Mouse (Mus musculus) adrenal gland, postnatal 25 days (tissue): ENCODE data around the gene Tsx. TPM values are rescaled to one million over a fixed set of nuclear protein-coding genes. Genes with fewer than 3 reads are reported as not detected.
"Not testable (repeated sequence)": the region's sequence is repeated elsewhere in the genome, so short reads cannot be mapped to it uniquely, and the experiment has no call there.

Experiments
- DNase-seq: peaks from one replicate; pipeline ENCODE4 v3.0.0; 2021; ENCODE audit warnings: mixed read lengths
- long read RNA-seq: library from polyadenylated mRNA; stranded (forward); transcript quantifications from one replicate; pipeline ENCODE4 v2.0.0, GENCODE M21; 2021
- total RNA-seq: library from RNA; stranded (reverse); gene quantifications from 2 replicates; pipeline ENCODE4 v1.2.3, GENCODE M21; 2021

Gene Tsx
- total RNA-seq = not detected in 2 replicates
- long read RNA-seq = 0 reads

DNA sequence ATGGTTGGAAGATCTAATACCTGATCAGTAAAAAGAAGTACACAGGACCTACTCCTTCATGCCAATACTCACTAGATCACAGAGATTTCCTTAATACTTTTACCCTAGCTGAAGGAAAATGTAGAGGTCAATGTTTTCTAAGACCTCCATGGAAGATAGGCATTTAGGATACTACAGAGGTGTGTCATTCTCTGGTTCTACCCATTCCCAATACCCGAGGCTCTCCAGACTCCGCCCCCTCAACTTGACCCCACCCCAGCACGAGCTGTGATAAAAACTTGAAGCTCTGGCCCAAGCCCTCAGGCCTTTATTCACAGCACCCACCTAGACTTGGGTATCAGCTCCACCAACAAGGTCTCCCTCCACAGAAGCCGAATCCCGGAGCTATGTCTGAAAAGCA is at the start of gene Tsx:
Tsx (plus strand) TSS at position 301 of the 400 bp plus-strand sequence.
- DNase-seq = no peak

DNA sequence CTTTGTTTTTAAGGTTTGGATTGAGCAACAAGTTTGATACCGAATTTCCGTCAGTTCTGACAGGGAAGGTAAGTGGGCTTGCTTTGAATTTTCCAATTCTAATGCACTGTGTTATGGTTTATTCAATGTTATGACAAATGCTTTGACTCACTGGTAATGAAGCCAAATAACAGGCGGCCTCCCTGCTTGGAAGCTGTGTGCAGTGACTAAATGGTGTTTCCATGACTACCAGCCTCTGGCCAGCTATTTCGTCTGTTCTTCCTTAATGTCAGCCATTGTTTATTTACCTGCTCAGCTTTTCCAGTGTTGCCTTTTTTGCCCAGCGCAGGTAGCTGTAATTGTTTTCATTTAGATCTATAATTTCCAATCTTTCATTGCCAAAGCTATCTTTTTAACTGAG is 48.1 kb upstream of the Tsx start:
- DNase-seq = peak; percentile 2

DNA sequence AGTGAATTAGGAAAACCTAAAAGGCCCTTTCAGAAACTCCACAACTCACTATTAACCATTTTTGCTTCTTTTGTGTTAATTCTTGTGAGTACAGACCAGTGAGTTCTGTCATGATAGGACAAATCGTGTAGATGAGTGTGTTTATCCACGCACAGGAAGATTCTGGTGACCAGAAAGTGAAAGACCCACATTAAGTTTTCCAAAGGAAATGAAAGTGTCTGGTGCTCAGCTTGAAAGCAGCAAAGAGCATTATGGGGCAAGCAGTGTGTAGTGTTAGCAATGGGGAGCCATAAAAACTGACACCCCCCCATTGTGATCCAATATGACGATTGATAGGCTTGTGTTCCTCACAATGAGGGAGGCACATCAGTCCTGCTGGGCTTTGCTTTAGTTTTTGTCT is 45.6 kb upstream of the Tsx start:
- DNase-seq = no peak

DNA sequence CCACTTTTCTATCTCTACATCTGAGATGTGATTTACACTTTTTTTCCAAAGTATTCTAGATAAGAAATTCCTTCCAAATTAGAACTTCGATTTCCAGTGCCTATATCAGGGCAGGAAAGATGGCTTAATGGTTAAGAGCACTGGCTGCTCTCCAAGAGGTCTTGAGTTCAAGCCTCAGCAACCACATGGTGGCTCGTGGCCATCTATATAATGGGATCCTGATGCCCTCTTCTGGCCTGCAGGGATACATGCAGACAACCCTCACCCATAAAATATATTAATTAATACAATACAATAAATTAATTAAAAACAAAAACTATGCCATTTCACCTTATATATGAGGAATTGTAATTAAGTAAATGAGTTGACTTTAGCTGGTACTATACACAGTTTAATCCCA is 43.0 kb upstream of the Tsx start:
- DNase-seq = no peak

DNA sequence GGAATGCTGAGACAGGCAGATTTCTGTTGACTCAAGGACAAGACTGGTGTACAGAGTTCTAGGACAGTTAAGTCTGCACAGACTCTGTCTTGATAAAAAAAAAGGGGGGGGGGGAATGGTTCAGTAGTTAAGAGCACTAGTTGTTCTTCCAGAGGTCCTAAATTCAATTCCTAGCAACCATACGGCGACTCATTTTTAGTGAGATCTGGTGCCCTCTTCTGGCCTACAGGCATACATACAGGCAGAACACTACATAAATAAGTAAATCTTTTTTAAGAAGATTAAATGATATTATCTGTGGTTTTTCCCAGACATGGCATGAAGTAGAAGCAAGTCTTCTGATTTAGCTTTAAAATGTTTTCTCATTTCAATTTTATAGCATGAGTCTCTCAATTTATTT is 42.6 kb upstream of the Tsx start:
- no peak for DNase-seq

DNA sequence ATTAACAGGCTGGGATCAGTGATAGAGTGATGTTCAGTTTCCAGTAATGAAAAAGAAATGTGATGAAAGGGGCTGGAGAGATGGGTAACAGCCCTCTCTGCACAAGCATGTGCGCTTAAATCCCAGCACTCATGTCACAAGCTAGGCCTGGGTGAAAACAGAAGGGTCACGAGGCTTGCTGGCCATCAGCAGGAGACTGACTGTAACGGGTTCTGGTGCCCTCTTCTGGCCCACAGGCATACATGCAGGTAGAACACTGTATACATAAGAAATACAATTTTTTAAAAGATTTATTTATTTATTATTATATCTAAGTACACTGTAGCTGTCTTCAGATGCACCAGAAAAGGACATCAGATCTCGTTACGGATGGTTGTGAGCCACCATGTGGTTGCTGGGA is 40.0 kb upstream of the Tsx start:
- DNase-seq = peak; percentile 2

DNA sequence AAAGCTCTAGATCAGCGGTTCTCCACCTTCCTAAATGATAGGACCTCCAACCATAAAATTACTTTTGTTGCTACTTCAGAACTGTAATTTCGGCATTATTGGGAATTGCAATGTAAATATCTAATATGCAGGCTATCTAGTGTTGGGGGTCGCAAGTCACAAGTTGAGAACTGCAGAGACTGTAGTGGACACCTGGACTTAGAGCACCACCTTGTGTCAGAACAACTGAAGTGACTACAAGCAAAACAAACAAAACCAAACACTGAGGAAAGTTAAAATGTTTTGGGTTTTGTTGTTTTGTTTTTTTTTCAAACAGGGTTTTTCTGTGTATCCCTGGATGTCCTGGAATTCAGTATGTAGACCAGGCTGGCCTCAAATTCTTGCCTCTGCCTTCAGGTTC is 29.7 kb upstream of the Tsx start:
- DNase-seq = no peak

DNA sequence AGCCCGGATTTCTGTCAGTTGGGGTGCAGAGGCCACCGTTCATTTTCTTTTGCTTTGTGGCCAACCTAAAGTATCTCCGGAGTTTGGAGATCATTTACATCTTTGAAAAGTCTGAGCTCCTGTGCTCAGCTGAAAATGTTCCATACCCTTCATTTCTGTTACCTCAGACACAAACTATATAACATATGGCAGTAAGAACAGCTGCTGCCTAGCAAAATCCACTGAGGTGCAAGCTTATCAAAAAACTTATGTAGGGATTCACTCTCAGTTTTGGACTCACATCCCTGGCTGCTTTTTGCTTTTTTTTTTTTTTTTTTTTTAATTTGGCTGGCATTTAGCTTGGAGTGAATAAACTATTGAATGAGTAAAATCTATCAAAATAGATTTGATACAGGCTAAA is 26.1 kb upstream of the Tsx start:
- DNase-seq = no peak

DNA sequence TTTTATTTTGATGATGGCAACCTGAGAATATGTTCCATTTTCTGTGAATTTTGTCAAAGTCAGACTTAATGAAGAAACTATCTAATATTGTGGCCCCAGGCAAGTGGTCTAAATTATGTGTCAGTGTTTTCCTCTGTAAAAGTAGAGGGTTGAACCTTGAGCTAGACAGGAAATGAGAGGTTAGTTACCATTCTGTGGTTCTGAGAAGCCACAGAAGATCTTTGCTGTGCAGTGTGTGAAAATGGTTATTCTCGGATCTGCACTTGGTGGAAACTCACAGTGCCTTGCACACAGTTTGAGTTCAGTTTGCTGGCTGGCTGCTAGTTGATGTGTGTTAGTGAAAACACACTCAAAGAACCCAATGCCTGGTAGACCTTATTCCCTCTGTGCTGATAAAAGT is 20.4 kb upstream of the Tsx start:
- no peak for DNase-seq

DNA sequence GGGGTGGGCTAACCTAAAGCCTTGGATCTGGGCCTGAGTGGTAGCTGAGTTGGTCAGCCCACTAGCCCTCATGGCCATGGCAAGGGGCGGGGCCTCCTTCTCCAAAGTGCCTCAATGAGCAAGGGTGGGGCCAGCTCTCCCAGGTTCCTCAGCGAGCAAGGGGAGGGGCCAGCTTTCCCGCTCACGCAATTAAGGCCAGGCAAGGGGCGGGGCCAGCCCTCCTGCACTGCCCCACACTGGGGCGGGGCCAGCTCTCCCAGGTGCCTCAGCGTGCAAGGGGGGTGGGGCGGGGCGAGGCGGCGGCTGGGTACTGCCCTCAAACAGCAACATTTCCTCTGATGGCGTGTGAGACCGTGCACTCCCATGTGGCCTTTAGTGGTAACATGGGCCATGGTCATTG is 9.2 kb upstream of the Tsx start:
- no peak for DNase-seq

DNA sequence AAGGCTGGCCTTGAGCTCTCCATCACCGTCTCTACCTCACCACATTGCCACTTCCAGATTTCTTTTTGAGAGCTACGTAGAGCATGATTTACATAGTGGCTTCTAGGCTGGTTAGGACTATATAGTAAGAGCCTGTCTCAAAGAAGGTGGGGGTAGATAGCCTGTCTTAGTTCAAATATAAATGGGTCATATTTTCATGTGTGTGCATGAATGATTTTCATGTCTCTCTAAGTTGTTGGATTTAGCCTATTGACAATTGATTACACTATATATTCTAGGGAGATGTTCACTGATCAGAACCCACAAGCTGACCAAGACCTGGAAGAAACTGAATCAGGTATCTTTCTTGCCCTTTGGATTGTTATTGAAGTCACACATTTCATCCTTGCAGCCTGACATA is 7.4 kb downstream of the Tsx start, which contains the start of gene Gm26992:
Gm26992 (plus strand) TSS at position 301 of the 400 bp plus-strand sequence.
- no peak for DNase-seq

DNA sequence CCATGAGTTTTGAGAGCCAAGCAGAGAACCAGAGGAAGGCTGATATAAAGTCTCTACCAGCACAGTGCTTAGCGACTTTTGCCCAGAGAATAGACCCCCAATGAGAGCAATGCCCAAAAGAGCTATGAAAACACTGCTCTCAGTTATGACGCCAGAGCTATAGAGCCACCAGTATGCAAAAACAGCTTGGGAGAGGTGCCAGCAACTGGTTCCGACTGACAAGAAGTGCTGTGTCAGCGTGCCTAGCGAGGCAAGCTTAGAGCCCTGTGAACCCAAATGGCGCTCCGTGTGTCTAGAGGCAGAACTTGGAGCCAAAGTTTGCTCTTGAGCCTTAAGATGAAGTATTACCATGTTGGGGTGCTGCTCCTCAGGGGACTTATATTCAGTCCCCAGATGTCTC is 13.4 kb downstream of the Tsx start:
- DNase-seq = no peak

DNA sequence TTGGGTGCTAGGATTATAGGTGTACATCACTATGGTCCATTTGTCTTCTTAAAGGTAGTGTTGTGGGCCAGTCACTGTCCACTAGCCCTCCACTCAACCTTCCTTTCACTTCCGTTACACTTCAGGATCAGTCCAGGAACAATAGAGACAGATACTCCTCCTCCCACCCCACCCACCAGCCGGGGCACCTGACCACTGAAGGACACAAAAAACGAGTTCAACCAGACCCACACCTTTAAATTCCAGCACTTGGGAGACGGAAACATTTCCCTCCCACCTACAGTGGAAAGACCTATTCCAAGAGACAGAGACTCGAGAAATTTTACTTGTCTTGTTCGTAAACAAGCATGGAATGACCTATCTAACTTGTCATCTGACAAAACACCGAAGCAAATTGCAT is 18.0 kb downstream of the Tsx start:
- no peak for DNase-seq

DNA sequence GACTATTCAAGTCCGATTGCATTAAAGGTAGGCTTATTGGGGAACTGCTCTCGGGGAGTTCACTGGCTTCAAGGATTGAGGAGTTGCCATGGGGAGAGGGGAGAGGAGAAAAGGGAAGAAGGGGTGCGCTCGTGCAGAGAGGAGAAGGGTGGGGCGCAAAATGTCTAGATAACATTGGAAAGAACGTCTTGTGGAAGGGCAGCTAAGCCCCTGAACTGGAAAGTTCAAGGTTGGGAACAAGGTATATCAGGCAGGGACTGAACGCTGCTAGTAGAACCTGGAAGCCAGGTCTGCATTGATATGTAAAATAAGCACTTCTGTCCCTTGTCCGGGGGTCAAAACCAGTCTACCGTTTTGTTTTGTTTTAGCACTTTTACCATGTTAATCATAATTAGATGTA is 23.8 kb downstream of the Tsx start:
- DNase-seq = no peak

DNA sequence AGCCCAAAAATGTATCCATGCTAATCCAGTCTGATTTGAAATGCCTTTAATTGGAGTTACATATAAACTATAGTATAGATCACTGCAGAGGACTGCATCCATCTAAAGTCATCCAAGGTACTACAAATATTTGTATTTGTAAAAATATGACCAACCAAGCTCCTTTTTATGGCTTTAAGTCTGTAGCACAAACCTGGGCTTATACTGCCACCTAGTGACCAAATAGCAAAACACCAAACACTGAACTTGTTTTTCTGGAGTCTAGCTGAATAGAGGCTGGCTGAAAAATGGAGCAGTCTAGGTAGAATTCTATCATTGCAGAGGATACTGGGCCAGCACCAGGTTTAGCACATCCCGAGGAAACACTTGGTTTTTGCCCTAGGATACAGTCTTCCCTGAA is 26.5 kb downstream of the Tsx start:
- no peak for DNase-seq

DNA sequence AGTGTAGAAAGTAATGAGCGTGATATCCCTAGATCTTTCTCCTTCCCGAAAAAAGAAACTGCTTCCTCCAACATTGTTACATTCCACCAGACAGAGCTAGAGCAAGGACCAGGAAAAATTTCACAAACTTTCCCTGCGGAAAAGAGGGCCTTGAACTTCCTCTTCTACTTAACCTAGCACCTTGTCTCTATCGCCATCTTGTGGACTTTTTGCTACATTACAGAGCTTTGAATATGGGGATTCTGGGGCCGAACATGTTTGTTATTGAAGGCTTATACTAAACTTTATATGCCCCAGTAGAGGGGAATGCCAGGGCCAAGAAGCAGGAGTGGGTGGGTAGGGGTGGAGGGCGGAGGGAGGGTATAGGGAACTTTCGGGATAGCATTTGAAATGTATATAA is 29.5 kb downstream of the Tsx start:
- no peak for DNase-seq

DNA sequence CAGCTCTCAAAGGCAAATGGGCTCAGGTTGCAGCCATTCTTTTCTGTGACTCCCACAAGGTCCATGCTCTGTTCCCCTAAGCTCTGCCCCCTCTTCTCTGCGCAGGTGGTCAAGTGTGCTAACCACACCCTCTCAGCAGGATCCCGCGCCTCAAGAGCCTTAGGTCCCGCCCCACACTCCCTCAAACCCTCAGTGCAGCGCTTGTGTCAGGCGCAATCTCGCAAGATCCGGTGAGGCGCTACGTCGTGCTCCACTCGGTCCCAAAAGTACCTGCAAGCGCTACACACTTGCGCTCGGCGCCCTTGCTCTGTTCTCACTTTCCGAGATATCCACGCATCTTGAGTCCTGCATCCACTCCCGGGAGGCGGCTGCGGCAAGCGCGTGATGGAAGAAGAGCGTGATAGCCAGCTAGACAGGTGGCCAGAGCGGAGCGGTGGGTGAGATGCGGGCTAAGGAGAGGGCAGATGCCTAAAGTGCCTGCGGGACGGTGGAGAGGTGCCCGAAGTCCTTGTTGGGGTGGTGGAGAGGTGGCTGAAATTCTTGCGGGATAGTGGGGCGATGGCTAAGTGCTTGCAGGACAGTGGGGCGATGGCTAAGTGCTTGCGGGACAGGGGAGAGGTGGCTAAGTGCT is 33.4 kb downstream of the Tsx start:
- DNase-seq = no peak

DNA sequence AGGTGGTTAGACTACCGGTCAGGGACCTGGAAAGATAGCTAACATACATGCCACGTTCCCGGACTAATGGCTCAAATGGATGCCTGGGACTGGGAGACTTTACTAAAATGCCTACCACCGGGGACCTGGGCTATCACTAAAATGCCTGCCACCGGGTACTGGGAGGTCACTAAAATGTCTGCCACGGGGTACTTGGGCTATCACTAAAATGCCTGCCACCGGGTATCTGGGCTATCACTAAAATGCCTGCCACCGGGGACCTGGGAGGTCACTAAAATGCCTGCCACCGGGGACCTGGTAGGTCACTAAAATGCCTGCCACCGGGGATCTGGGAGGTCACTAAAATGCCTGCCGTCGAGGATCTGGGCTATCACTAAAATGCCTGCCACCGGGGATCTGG is 34.2 kb downstream of the Tsx start:
- not testable (repeated sequence) for DNase-seq

DNA sequence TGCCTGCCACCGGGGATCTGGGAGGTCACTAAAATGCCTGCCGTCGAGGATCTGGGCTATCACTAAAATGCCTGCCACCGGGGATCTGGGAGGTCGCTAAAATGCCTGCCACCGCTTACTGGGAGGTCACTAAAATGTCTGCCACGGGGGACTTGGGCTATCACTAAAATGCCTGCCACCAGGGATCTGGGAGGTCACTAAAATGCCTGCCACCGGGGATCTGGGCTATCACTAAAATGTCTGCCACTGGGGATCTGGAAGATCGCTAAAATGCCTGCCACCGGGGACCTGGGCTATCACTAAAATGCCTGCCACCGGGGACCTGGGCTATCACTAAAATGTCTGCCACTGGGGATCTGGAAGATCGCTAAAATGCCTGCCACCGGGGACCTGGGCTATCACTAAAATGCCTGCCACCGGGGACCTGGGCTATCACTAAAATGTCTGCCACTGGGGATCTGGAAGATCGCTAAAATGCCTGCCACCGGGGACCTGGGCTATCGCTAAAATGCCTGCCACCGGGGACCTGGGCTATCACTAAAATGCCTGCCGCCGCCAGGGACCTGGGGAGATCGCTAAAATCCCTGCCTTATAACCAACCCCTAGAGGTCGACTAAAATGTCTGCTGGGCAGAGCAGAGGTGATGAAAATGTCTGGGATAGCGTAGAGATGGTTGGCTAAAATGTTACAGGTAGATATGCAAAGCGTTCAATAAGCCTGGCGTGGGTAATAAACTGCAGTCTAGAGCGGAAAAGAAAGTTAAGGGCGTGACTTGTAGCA is 34.9 kb downstream of the Tsx start:
- not testable (repeated sequence) for DNase-seq

DNA sequence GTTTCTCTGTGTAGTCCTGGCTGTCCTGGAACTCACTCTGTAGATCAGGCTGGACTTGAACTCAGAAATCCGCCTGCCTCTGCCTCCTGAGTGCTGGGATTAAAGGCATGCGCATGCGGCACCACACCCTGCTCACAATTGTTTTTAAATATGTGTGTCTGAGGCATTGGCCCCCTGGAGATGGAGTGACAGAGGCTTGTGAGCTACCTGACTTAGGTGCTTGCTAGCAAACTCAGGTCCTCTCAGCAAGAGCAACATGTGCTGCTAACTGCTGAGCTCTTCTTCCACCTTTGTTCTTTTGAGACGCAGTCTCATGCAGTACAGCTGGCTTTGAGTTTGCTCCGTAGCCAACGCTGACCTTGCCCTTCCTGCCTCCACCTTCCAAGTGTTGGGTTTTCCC is 38.5 kb downstream of the Tsx start:
- no peak for DNase-seq

DNA sequence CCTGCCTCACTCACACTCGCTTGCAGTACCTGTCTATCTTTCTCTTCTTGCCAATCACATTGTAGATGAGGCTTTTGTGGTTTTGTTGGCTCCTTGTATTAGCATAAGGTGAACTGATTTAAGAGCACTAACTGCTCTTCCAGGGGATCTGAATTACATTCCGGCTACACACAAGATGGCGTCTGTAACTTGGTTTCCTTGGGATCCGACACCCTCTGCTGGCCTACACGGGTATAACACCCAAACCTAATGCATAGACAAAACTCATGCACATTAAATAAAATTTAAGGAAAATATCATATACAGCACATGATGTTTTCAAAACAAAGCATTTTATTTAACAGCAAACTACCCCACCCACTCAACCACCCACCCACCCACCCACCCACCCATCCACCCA is 45.8 kb downstream of the Tsx start:
- no peak for DNase-seq

DNA sequence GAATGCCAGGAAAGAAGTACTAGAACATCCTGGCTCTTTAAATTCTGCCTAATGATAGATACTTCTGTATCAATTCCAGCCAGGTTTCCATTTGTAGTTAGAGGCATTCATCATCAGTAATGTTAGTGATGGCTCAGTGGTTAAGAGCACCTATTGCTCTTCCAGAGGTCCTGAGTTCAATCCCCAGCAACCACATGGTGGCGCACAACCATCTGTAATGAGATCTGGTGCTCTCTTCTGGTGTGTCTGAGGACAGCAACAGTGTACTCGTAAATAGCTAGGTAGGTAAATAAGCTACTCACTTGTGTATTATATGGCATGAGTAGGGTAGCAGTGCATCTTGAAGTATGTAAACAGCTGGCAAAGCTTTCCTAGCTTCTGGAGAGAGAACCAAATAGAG is 54.7 kb downstream of the Tsx start:
- DNase-seq = no peak

DNA sequence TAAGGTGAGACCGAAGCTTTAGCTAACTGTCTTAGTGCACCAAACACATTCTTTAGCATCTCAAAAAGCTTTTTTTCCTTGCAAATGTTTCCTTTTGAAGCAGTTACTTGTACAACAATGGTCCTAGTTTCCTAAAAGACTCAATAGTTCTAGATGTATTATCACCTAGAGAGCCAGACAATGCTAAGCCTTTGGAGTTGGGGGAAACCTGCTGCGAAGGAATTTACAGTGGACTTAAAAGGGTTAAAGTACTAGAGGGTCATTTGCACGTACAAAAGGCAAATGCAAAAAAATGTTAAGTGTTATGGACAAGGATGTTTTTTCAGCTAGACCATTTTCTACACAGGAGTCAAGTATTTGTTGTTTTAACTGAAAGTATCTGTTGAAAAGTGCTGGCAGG is 58.1 kb downstream of the Tsx start:
- DNase-seq = no peak
